Mouse (Mus musculus): ENCODE measurements around the gene Camk2d. TPM values are rescaled to one million over a fixed set of nuclear protein-coding genes. Genes with fewer than 3 reads are reported as not detected.
A peak's percentile ranks its signal among the peaks of the same experiment; 100 is the strongest.

Gene Camk2d
- polyA plus RNA-seq, 1 experiment from 2014 or later: 19.7 TPM

DNA sequence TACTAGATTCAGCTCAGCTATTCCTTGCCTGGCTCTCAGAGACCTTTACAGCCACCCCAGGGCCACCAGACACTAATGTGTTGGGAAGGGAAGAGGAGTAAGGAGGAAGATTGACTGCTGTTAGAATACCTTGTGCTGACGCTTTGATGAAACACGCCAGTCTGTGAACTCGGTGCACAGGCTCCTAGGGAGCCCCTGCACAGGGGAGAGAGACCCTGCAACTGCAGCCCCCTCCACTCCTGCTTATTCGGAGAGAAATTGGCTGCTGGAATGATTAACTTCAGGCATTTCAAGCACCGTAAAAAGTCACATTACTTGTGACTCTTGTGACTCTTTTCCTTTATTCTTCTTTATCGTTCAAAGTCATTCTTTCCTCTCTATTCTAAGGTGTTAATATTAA is 75.2 kb downstream of the Camk2d start:
- Histone ChIP-seq H3K36me3 (no peaks in the 10 kb centered on the region), H3K9ac (replicated peaks) (no peak overlapping the region), H3K4me1 (peaks cover 29% of the 10 kb centered on the region), H3K27ac (replicated peaks) (no peak overlapping the region), H3K4me2 (replicated peaks) (no peak overlapping the region), H3K9me3 (no peaks in the 10 kb centered on the region), H3K4me3 (no peak overlapping the region), H3K27me3 (no peaks in the 10 kb centered on the region)
- ATAC-seq (ENCODE audit: low FRiP score, low read depth): no peak
- WGBS: 53% methylated on average over 6 of the region's 6 CpGs

DNA sequence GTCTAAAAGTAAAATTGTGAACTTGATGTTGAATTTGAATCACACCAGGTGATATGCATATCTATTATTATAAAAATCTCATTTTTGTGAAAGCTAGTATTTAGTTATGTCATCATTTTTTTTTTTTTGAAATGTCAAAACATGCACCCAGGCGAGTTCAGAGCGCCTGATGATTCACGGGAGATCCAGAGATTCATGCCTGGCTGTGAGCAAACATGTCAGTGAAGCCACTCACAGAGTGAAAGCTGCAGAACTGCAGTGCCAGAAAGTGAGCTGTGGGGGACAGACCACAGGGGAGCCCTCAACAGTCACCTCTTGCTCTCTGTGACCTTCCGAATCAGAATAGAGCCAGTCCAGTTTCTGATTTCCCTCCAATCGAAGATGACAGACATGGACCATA is 84.9 kb downstream of the Camk2d start:
- 84% methylated on average over 5 of the region's 5 CpGs for WGBS
- Histone ChIP-seq H3K4me2 (replicated peaks) (no peak overlapping the region), H3K9me3 (no peaks in the 10 kb centered on the region), H3K9ac (replicated peaks) (no peak overlapping the region), H3K4me1 (no peaks in the 10 kb centered on the region), H3K27me3 (no peaks in the 10 kb centered on the region), H3K4me3 (no peak overlapping the region), H3K27ac (replicated peaks) (no peak overlapping the region), H3K36me3 (no peaks in the 10 kb centered on the region)
- no peak for ATAC-seq (ENCODE audit: low FRiP score, low read depth)

DNA sequence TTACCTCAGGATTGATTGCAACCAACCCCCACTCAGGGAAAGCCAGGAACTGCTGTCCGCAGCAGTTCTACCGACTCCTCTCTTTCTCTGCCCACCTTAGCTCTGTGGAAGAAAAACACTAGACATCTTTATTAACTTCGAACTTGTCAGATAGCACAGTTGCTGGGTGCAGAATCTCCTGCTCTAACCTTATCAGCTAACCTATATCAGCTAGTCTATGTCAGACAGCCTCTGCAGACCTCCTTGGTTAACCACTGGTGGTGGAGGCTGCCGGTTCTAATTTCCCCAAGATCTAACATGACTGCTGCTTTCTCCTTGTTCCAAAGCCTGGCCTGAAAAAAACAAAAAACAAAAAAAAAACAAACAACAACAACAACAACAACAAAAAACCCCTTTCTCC is 85.9 kb downstream of the Camk2d start:
- ATAC-seq (ENCODE audit: low FRiP score, low read depth): no peak
- no peak overlapping the region for H3K4me3 ChIP-seq

GRCm38 (mm10) chr3:126685363-126685762 is 89.3 kb downstream of the Camk2d start:
- H3K4me3 ChIP-seq: no peak overlapping the region
- H3K4me2 ChIP-seq (replicated peaks): no peak overlapping the region
- H3K9ac ChIP-seq (replicated peaks): no peak overlapping the region
- no peaks in the 10 kb centered on the region for H3K36me3 ChIP-seq
- no peak overlapping the region for H3K27ac ChIP-seq (replicated peaks)
- H3K27me3 ChIP-seq: no peaks in the 10 kb centered on the region
- ATAC-seq (ENCODE audit: low FRiP score, low read depth): no peak
- WGBS: 74% methylated on average over 5 of the region's 6 CpGs
- no peaks in the 10 kb centered on the region for H3K4me1 ChIP-seq
- no peaks in the 10 kb centered on the region for H3K9me3 ChIP-seq

More for the DNA sequence above, 85.9 kb downstream of the Camk2d start:
- Histone ChIP-seq H3K27me3 (no peaks in the 10 kb centered on the region), H3K4me1 (no peaks in the 10 kb centered on the region), H3K9me3 (no peaks in the 10 kb centered on the region), H3K36me3 (no peaks in the 10 kb centered on the region), H3K4me2 (replicated peaks) (no peak overlapping the region), H3K27ac (replicated peaks) (no peak overlapping the region), H3K9ac (replicated peaks) (no peak overlapping the region)
- WGBS: 87% methylated on average over 4 of the region's 4 CpGs

- Histone ChIP-seq H3K4me3 (no peak overlapping the region), H3K9ac (replicated peaks) (no peak overlapping the region), H3K9me3 (no peaks in the 10 kb centered on the region), H3K4me2 (replicated peaks) (no peak overlapping the region), H3K4me1 (no peaks in the 10 kb centered on the region), H3K36me3 (no peaks in the 10 kb centered on the region), H3K27me3 (no peaks in the 10 kb centered on the region), H3K27ac (replicated peaks) (no peak overlapping the region)
- ATAC-seq (ENCODE audit: low FRiP score, low read depth): no peak
- WGBS: 79% methylated on average over 4 of the region's 4 CpGs
Observed at GRCm38 (mm10) chr3:126687150-126687549, 91.0 kb downstream of the Camk2d start.

- no peaks in the 10 kb centered on the region for H3K9me3 ChIP-seq
- ATAC-seq (ENCODE audit: low FRiP score, low read depth): no peak
- no peak overlapping the region for H3K27ac ChIP-seq (replicated peaks)
- H3K4me1 ChIP-seq: no peaks in the 10 kb centered on the region; the same call in 1 of the 2 replicates
- no peak overlapping the region for H3K4me3 ChIP-seq
- no peak overlapping the region for H3K9ac ChIP-seq (replicated peaks)
- no peaks in the 10 kb centered on the region for H3K36me3 ChIP-seq
- no peaks in the 10 kb centered on the region for H3K27me3 ChIP-seq
- H3K4me2 ChIP-seq (replicated peaks): no peak overlapping the region
- 81% methylated on average over 2 of the region's 2 CpGs for WGBS
Observed at GRCm38 (mm10) chr3:126688516-126688915, 92.4 kb downstream of the Camk2d start.

DNA sequence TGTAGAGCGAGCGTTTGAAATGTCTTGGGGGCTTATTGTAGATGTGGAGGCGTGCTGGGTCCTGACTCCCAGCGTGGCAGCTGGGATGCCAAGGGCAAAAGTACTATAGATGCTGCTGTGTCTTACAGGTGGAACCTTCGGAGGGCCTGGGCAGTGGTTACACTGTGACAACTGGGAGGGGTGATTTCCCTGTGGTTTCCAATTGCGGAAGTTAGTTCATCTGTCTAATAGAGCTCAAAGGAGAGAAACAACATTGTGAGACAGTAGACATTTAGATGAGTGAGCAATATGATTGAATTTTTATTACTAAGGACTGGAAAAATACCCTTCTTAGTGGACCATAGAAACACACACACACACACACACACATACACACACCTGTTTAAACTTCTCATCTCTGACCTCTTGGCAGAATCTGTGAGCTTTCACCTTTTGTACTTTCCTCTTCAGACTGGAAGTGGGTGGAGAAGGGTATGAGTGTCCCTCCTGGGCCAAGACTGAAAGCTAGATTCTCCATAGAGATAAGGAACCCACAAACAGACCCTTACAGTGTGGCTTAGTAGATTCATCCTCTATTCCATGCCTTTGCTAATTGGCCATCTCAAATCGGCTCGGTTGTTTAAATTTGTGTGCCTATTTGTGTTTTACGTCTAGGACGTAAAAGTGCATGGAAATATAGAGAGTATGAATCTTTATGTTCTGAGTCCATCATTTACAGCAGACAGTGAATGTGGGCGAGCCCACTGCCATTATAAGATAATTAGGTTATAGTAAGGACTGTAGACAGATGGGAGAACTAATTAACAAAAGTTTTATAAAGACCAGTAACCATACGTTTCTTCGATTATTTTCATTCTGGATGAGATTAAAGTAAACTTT is 94.8 kb downstream of the Camk2d start:
- WGBS: 92% methylated on average over 13 of the region's 13 CpGs
- no peak overlapping the region for H3K27ac ChIP-seq (replicated peaks)
- H3K36me3 ChIP-seq: no peaks in the 10 kb centered on the region
- no peak overlapping the region for H3K9ac ChIP-seq (replicated peaks)
- H3K4me3 ChIP-seq: no peak overlapping the region
- H3K27me3 ChIP-seq: no peaks in the 10 kb centered on the region
- no peak overlapping the region for H3K4me2 ChIP-seq (replicated peaks)
- no peak for ATAC-seq (ENCODE audit: low FRiP score, low read depth)
- H3K9me3 ChIP-seq: no peaks in the 10 kb centered on the region
- peaks cover 7% of the 10 kb centered on the region for H3K4me1 ChIP-seq

DNA sequence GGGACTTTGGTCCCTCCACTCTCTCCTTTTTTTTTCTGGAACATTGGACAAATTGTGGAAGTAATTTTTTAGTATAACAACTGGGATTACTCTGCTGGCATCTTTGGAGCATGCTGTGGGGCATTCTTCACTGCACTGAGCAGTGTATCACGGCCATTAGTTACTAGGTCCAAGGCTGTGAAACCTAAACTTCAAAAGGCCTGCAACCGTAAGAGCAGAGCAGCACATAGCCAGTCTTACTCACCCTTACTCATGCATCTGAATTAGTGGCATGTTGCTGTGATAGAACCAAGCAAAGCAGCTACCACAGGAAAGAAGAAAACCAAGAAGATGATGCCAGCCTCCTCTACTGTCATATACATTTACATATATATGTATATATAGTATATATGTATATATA is 95.5 kb downstream of the Camk2d start:
- Histone ChIP-seq H3K4me3 (no peak overlapping the region), H3K27ac (replicated peaks) (no peak overlapping the region), H3K36me3 (no peaks in the 10 kb centered on the region), H3K9ac (replicated peaks) (no peak overlapping the region), H3K9me3 (no peaks in the 10 kb centered on the region), H3K27me3 (no peaks in the 10 kb centered on the region), H3K4me2 (replicated peaks) (no peak overlapping the region), H3K4me1 (peaks cover 7% of the 10 kb centered on the region)
- WGBS: 81% methylated on average over 2 of the region's 2 CpGs
- no peak for ATAC-seq (ENCODE audit: low FRiP score, low read depth)

DNA sequence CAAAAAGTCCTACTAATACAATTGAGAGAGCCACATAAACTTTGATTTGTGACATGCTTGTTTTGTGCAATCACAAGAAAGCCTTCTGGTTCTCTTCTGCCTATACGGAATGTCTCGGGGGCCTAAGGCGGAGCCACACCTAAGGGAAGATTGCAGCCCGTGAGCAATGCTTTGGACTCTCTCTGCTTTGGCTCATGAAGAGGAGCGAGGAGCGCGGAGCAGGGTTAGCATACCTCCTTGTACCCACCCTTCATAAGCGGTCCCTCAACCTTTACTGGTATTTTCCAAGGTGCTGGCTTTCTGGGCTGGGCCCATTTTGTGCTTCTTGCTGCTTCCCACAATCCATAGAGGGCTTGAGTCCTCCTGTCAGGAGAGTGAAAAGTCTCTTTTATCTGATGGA is 96.7 kb downstream of the Camk2d start:
- Histone ChIP-seq H3K4me1 (peaks cover 7% of the 10 kb centered on the region), H3K9ac (replicated peaks) (no peak overlapping the region), H3K27me3 (no peaks in the 10 kb centered on the region), H3K36me3 (no peaks in the 10 kb centered on the region), H3K27ac (replicated peaks) (no peak overlapping the region), H3K4me2 (replicated peaks) (no peak overlapping the region), H3K9me3 (no peaks in the 10 kb centered on the region), H3K4me3 (no peak overlapping the region)
- WGBS: 83% methylated on average over 8 of the region's 8 CpGs
- no peak for ATAC-seq (ENCODE audit: low FRiP score, low read depth)

DNA sequence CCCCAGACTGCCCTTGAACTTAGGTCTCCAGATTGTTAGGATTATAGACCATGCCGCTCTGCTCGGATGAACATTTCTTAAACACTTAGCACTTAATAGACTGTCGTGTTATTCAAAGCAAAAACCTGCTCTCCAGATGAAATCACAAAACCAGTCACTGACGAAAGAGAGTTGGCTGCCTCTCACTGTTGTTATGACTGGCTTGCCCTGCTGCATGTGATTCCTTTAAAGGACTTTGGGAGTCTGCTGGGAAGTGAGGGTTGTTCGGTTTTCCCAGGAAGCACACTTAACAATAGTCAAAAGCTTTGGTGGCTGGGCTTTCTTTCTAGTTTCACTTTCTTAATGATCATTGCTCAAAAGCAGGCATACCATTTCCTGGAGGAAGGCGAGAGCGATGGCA is 97.2 kb downstream of the Camk2d start:
- Histone ChIP-seq H3K9ac (replicated peaks) (no peak overlapping the region), H3K27me3 (no peaks in the 10 kb centered on the region), H3K4me3 (no peak overlapping the region), H3K36me3 (no peaks in the 10 kb centered on the region), H3K4me1 (peaks cover 7% of the 10 kb centered on the region), H3K4me2 (replicated peaks) (no peak overlapping the region), H3K27ac (replicated peaks) (no peak overlapping the region), H3K9me3 (no peaks in the 10 kb centered on the region)
- WGBS: 66% methylated on average over 7 of the region's 7 CpGs
- no peak for ATAC-seq (ENCODE audit: low FRiP score, low read depth)

- Histone ChIP-seq H3K27ac (replicated peaks) (no peak overlapping the region), H3K9me3 (no peaks in the 10 kb centered on the region), H3K4me3 (no peak overlapping the region), H3K36me3 (no peaks in the 10 kb centered on the region), H3K9ac (replicated peaks) (no peak overlapping the region), H3K4me1 (peaks cover 7% of the 10 kb centered on the region), H3K4me2 (replicated peaks) (peak overlapping the region; percentile 8; the same call in 1 of the 2 replicates), H3K27me3 (no peaks in the 10 kb centered on the region)
- ATAC-seq (ENCODE audit: low FRiP score, low read depth): peak; percentile 52; the same call in 1 of the 2 replicates
- 19% methylated on average over 12 of the region's 12 CpGs for WGBS
Observed at GRCm38 (mm10) chr3:126695456-126696293, 99.6 kb downstream of the Camk2d start.

- no peak overlapping the region for H3K9ac ChIP-seq (replicated peaks)
- H3K4me2 ChIP-seq (replicated peaks): no peak overlapping the region
- no peak overlapping the region for H3K4me3 ChIP-seq
- no peaks in the 10 kb centered on the region for H3K27me3 ChIP-seq
- no peaks in the 10 kb centered on the region for H3K36me3 ChIP-seq
- no peak for ATAC-seq (ENCODE audit: low FRiP score, low read depth)
- peaks cover 7% of the 10 kb centered on the region for H3K4me1 ChIP-seq
- H3K27ac ChIP-seq (replicated peaks): no peak overlapping the region
- WGBS: 87% methylated on average over 6 of the region's 6 CpGs
- H3K9me3 ChIP-seq: no peaks in the 10 kb centered on the region
Observed at GRCm38 (mm10) chr3:126696620-126697019, 100.5 kb downstream of the Camk2d start.
